ENCODE assay signal across 12 mouse cellular contexts in the genomic region with DNA sequence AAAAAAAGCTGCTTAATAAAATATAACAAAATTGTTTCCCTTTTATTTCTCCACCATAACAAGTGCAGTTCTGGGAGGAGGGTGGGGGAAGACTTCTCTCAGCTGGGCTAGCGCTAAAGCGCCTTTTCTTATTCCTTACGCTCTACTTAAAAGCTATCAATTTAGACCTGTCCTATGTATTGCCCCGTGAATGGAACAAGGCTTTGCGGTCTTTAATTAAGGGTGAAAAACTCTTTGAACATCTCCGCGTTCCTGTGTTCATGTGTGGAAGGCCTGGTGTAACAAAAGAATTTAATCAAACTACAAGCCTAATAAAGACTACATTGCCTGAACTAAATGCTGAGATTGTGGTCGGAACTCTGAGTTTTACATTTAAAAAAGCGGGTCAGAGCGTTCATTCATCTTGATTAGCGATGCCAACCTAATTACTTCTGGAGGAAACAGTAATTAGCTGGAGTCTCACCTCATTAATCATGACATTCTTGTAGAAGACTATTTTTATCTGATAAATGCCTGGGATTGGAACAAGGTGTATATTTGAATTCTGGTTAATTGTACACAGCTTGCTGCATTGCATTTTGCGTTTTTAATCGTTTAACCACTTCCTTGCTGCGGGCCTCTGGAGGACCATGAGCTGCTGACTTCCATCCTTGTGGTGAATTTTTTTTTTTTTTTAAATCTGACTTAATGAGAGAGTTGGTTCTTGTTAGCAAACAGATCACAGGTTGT.
A peak's percentile ranks its signal among the peaks of the same experiment; 100 is the strongest.
DNase-seq lines count a peak whose midpoint lies in the region; ATAC-seq lines count a peak whose summit lies in the region.
"Had no signal": no experiment of that assay in that cellular context is flagged by ENCODE, and none has a peak within 500 bp of the region (broad histone marks: within the 10 kb centered on the region; RNA-seq: fewer than 3 reads in every experiment).

No protein-coding gene starts in this region.

- no peaks in the 10 kb centered on the region for H3K36me3 ChIP-seq in lung, embryonic 15.5 days
- no peaks in the 10 kb centered on the region for H3K36me3 ChIP-seq in forebrain, embryonic 16.5 days (ENCODE audit: control insufficient read depth, insufficient read depth)
- no peaks in the 10 kb centered on the region for H3K36me3 ChIP-seq in limb, embryonic 12.5 days
- H3K36me3 ChIP-seq: embryonic facial prominence, embryonic 15.5 days; liver, embryonic 15.5 days had no signal

- no peak for ATAC-seq in lung, embryonic 15.5 days (ENCODE audit: borderline replicate concordance, extremely low read depth, low FRiP score, low TSS enrichment)
- ATAC-seq in forebrain, embryonic 16.5 days: peak; percentile 48
- no peak for ATAC-seq in limb, embryonic 12.5 days (ENCODE audit: insufficient number of reproducible peaks, insufficient read depth, low FRiP score, low TSS enrichment, low read depth)

- H3K4me3 ChIP-seq in lung, embryonic 15.5 days: no peak overlapping the region
- H3K4me3 ChIP-seq in forebrain, embryonic 16.5 days (replicated peaks; ENCODE audit: low read length): peak overlapping the region; percentile 31
- 0 out of 2 replicates have a peak overlapping the region, but pooled peaks have one; percentile 1 for H3K4me3 ChIP-seq in limb, embryonic 12.5 days (replicated peaks)
- H3K4me3 ChIP-seq: embryonic facial prominence, embryonic 15.5 days; liver, embryonic 15.5 days had no signal

- H3K4me1 ChIP-seq in lung, embryonic 15.5 days: peaks cover 11% of the 10 kb centered on the region
- peaks cover 28% of the 10 kb centered on the region for H3K4me1 ChIP-seq in forebrain, embryonic 16.5 days (replicated peaks; ENCODE audit: control insufficient read depth, insufficient read depth, low read length)
- peaks cover 27% of the 10 kb centered on the region for H3K4me1 ChIP-seq in limb, embryonic 12.5 days (replicated peaks)
- H3K4me1 ChIP-seq: embryonic facial prominence, embryonic 15.5 days; liver, embryonic 15.5 days had no signal

- no peak for DNase-seq in lung, postnatal 14 days
- peak; percentile 76 for DNase-seq in retina, postnatal 1 day
- DNase-seq in heart, postnatal 4 days: no peak
- DNase-seq in urinary bladder, adult 18-20 months (ENCODE audit: low spot score in 2 of 2): no peak
- no peak for DNase-seq in urinary bladder, postnatal 25 days (ENCODE audit: low spot score)
- DNase-seq: cerebellum, adult 9-11 months; kidney, adult 8-10 months had no signal

- no peak overlapping the region for H3K9ac ChIP-seq in lung, embryonic 15.5 days
- H3K9ac ChIP-seq in forebrain, embryonic 16.5 days (replicated peaks; ENCODE audit: low read depth, low read length): 0 out of 2 replicates have a peak overlapping the region, but pooled peaks have one; percentile 33
- H3K9ac ChIP-seq in limb, embryonic 12.5 days (replicated peaks): no peak overlapping the region
- H3K9ac ChIP-seq: embryonic facial prominence, embryonic 15.5 days; liver, embryonic 15.5 days had no signal

- no peak overlapping the region for H3K27ac ChIP-seq in lung, embryonic 15.5 days
- H3K27ac ChIP-seq in forebrain, embryonic 16.5 days (ENCODE audit: low read length): peak overlapping the region; percentile 46; the same call in 1 of the 2 replicates
- no peak overlapping the region for H3K27ac ChIP-seq in limb, embryonic 12.5 days
- H3K27ac ChIP-seq: embryonic facial prominence, embryonic 15.5 days; liver, embryonic 15.5 days had no signal

- H3K4me2 ChIP-seq in lung, embryonic 15.5 days: 0 out of 2 replicates have a peak overlapping the region, but pooled peaks have one; percentile 33
- H3K4me2 ChIP-seq in forebrain, embryonic 16.5 days (ENCODE audit: low read length): peak overlapping the region; percentile 57
- H3K4me2 ChIP-seq in limb, embryonic 12.5 days: peak overlapping the region; percentile 42
- H3K4me2 ChIP-seq: embryonic facial prominence, embryonic 15.5 days; liver, embryonic 15.5 days had no signal

- WGBS in lung, embryonic 15.5 days: 72% methylated on average over 14 of the region's 14 CpGs
- WGBS in forebrain, embryonic 16.5 days: 7% methylated on average over 14 of the region's 14 CpGs
- WGBS in limb, embryonic 12.5 days: 19% methylated on average over 14 of the region's 14 CpGs

- no peaks in the 10 kb centered on the region for H3K27me3 ChIP-seq in lung, embryonic 15.5 days
- no peaks in the 10 kb centered on the region for H3K27me3 ChIP-seq in forebrain, embryonic 16.5 days (replicated peaks; ENCODE audit: control insufficient read depth, insufficient read depth, low read length)
- 0 out of 2 replicates have a peak, but pooled peaks cover 2% of the 10 kb centered on the region for H3K27me3 ChIP-seq in limb, embryonic 12.5 days
- H3K27me3 ChIP-seq: liver, embryonic 15.5 days had no signal

- H3K9me3 ChIP-seq in lung, embryonic 15.5 days: no peaks in the 10 kb centered on the region
- no peaks in the 10 kb centered on the region for H3K9me3 ChIP-seq in forebrain, embryonic 16.5 days (ENCODE audit: control insufficient read depth, low read length)
- H3K9me3 ChIP-seq in limb, embryonic 12.5 days: no peaks in the 10 kb centered on the region
- H3K9me3 ChIP-seq: embryonic facial prominence, embryonic 15.5 days; liver, embryonic 15.5 days had no signal
